Mouse (Mus musculus): ENCODE results near the gene Osm.

Osm gene

GRCm38 (mm10) chr11:4235665-4236545 lies at the start of gene Osm:
TSS of gene Osm (plus strand) at chr11:4236420.
- DNase-seq, result peak in 1 of 2 experiments; percentile 26

GRCm38 (mm10) chr11:4186486-4187317 lies 49.5 kb upstream of the Osm start, which contains the start of gene Tbc1d10a:
TSS of gene Tbc1d10a (plus strand) at chr11:4186789.
- peak; percentile 99 for DNase-seq

DNA sequence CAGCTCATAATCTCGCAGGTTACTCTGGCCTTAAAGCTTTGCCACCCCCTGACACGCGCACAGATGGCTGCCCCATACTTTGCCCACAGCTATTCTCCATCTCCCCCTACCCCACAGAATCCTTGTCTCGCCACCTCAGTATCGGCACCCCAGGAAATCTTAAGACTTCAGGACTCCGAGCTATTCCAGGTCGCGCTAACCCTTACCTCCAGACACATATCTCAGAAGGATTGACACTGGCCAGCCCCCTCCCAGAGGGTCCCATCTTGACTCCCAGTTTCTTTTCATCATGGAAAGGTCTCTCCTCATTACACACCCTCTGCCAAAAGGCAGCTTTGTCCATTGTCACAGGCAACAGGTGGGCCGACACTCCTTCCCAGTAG lies 48.9 kb upstream of the Osm start:
- DNase-seq, result no peak

- DNase-seq, result peak; percentile 76 to 89
These were observed 47.0 kb upstream of the Osm start for GRCm38 (mm10) chr11:4189182-4189581.

- DNase-seq, result no peak
These were observed 45.5 kb upstream of the Osm start for GRCm38 (mm10) chr11:4190677-4191076.

GRCm38 (mm10) chr11:4192757-4193156 lies 43.5 kb upstream of the Osm start:
- DNase-seq, result no peak

DNA sequence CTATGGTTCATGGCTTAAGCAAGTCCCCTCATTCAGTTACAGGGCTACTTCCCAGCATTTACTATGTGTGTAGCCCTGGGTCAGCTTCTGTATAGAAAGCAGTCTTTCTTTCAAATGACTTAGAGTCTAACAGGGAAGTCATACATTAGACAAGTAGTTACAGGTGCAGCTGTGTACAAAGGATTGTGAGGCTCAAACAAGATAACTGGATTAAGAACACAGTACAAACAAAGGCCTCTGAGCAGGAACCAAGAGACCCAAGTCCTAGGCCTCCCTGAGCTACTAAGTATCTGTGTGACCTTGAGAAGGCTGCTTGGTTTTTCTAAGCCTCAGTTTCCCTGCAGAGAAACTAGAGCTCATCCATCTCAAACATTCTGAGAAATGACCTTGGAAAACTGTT lies 42.8 kb upstream of the Osm start:
- no peak for DNase-seq

DNA sequence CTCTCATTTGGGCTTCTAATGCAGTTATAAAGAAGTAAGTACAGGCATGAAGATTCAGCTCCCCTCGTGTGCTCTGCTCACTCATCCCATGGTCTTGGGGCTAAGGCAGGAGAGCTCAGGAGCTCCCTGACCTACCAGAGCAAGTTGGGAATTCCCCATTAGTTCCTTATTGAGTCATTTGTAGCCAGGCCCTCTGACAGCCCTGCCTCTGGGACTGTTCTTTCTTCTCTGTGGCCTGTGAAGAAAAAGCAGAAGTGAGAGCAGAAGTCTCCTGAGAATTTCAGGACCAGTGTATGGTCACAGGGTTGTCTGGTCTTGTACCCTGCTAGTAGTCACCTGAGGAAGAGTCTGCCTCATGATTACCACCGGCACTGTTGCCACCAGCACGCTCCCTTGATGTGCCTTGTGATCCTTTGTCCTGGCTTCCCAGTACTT lies 40.6 kb upstream of the Osm start:
- peak in 1 of 2 experiments; percentile 6 for DNase-seq

DNA sequence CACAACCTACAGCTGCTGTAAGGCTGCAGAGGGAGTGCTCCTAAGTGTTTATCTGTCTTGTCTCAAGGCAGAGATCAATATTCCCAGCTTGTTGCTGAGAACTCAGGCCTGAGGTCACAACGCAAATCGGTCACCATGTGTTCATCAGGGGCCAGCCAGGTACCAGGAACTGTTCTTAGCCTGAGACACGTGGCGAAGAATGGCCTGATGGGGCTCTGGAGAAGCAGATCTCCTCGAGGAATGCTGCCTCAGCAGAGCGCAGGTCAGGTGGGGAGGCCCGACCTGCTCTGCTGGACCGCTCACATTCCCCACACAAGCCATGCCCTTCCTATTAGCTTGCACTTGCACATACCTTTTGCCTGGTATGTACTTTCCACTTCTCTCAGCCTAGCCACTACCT lies 39.6 kb upstream of the Osm start:
- DNase-seq, result peak; percentile 82 to 91

- peak; percentile 86 to 94 for DNase-seq
These were observed 38.5 kb upstream of the Osm start for GRCm38 (mm10) chr11:4197691-4198090.

DNA sequence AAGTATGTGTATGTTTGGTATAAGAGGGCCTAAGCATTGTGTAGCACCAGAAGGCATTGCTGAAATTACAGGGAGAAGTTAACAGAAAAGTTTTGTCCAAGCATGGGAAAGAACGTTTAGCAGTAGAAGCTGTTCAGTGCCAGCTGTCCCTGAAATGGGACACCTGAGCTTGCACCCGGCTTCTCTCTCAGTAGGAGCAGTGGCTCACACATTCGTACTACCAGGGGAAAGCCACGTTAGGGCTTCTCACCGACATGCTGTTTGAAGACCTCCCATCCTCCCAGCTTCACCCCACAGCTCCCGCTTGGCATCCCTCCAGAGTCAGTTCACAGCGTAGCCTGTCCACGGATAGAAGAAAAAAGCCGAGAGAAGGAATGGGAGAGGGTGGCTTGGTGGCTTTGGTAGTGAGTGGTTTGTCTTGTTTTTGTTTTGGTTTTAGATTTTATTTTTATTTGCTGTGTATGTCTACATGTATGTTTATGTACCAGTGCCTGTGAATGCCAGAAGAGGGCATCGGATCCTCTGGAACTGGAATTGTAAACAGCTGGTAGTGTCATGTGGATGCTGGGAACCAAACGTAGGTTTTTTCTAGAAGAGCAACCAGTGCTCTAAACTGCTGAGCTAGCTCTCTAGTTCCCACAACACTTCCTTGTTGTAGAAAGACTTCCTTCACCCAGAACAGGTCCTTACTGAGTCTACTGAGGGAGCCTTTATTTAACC lies 34.1 kb upstream of the Osm start:
- peak in 1 of 2 experiments; percentile 72 for DNase-seq

GRCm38 (mm10) chr11:4202995-4203704 lies 33.1 kb upstream of the Osm start:
- DNase-seq, result no peak

DNA sequence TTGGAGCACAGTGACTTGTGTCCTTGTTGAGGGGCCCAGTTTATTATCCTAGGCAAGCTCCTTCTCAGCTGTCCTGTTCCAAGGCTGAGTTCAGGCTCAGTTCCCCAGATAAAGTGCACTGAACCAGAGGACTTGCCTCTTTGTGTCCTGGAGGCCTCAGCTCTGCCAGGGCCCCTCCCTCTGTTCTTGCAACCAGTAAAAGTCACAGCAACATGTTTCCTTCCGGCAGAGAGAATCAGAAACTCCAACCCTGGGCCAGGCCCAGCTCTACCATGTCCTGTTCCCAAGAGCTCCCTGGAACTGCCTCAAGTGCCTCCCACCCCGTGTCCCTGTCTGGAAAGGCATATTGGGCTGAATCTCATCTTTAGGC lies 32.5 kb upstream of the Osm start:
- DNase-seq, result peak; percentile 86 to 93

GRCm38 (mm10) chr11:4205097-4205655 lies 31.0 kb upstream of the Osm start:
- peak in 1 of 2 experiments; percentile 53 for DNase-seq

DNA sequence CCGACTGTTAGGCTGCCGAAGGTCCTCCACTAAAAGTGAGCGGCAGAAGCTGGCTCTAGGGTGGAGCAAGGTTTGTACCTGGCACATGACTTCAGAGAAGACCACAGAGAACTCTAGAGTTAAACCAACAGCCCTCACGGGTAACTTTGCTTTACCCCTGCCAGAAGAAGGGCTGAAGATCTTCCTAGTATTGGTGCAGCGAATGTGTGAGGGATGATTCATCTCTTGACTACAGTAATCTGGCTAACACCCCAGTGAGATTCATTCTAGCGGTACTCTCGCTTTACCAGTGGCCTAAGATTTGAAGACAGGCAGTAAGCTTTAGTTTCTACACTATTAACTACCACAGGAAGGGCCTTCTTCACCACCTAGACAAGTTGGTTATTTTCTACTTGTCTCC lies 30.3 kb upstream of the Osm start:
- DNase-seq, result no peak

DNA sequence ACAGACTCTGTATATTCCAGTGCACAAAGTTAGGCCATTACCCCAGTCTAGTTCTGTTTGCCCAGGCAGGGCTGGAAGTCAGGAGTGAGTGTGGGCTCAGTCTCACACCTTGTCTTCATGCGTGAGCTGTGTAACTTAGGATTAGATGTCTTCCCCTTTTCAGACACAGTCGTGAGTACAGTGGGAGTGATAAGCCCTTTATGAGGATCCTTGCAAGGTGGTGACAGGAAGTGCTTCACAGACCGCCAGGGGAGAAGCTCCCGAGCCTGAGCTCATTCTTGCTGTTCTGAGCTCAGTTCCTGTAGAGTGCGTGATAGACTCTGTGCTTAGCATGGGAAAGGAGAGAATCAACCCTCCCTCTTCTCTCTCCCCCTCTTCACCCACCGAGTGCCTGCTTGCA lies 29.7 kb upstream of the Osm start:
- DNase-seq, result no peak

- DNase-seq, result no peak
These were observed 28.6 kb upstream of the Osm start for GRCm38 (mm10) chr11:4207655-4208054.

- DNase-seq, result peak in 1 of 2 experiments; percentile 29
These were observed 26.7 kb upstream of the Osm start for GRCm38 (mm10) chr11:4209556-4209955.

DNA sequence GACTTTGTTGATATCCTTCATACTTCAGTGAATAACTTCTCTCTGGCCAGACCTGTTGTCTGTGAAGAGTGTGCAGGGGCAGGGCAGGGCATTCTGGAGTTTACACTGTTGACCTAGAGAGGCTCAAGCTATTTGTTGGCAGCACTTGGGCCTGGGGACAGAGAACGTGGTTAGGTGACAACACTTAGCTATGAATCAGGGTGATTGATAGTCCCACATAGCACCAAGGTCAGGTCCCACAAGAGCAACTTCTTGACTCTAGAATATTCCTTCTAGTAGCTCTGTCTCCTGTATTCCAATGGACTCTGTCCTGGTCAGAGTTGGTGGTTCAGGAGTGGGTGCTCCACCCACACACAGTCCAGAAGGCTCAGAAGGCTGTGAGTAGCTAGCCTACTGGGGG lies 25.4 kb upstream of the Osm start:
- peak; percentile 49 to 53 for DNase-seq

- DNase-seq, result no peak
These were observed 23.1 kb upstream of the Osm start for GRCm38 (mm10) chr11:4213107-4213506.

DNA sequence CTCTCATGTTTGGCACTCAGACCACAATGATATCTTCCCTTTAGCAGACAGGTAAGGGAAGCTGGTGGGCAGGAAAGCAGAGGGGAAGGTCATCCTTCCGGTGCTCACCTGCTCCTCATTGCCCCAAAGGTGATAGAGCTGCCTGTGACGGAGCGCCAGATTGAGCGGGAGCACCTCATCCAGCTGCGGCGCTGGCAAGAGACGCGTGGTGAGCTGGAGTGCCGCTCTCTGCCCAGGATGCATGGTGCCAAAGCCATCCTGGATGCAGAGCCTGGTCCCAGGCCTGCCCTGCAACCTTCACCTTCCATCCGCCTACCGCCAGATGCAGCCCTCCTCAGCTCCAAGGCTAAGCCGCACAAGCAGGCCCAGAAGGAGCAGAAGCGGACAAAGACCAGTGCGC lies 21.6 kb upstream of the Osm start:
- no peak for DNase-seq

DNA sequence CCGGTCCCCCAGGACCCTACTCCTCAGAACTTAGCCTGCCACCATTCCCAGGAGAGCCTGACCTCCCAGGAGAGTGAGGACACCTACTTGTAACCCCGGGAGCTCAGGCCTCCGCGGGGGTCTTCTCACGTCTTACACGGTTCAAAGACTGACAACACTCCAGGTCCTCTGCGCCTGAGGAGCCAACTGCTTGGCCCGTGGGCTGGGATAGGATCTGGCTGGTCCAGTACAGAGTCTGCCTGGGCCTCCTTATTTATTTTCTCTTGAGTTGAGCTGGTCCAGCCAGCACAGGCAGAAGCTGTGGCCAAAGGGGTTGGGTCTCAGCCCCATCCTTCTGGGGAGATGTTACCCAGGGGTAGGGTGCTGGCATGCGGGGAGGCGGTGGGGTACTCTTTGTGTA lies 21.2 kb upstream of the Osm start:
- no peak for DNase-seq
